Mouse (Mus musculus): Measurements from ENCODE around the gene Tbx21. TPM values are rescaled to one million over a fixed set of nuclear protein-coding genes. Genes with fewer than 3 reads are reported as not detected.
A peak's percentile ranks its signal among the peaks of the same experiment; 100 is the strongest.

Tbx21 gene
- polyA plus RNA-seq, 1 experiment from 2014 or later: 0.21 TPM

GRCm38 (mm10) chr11:97149995-97150410 lies 34.9 kb upstream of the Tbx21 start:
- H3K4me1 ChIP-seq (replicated peaks; ENCODE audit: control insufficient read depth, insufficient read depth, low read length): peaks cover 28% of the 10 kb centered on the region
- H3K9ac ChIP-seq (ENCODE audit: low read length): peak overlapping the region; percentile 85
- 0 out of 2 replicates have a peak, but pooled peaks have one; percentile 6 for ATAC-seq (replicated peaks; ENCODE audit: low FRiP score)
- H3K9me3 ChIP-seq (ENCODE audit: control insufficient read depth, low read length): no peaks in the 10 kb centered on the region
- DNase-seq (ENCODE audit: low spot score): peak; percentile 64
- peak overlapping the region; percentile 76; the same call in 1 of the 2 replicates for H3K27ac ChIP-seq (ENCODE audit: low read depth, low read length)
- peak overlapping the region; percentile 75 for H3K4me2 ChIP-seq (ENCODE audit: low read depth, low read length, severe bottlenecking)
- 7% methylated on average over 14 of the region's 14 CpGs for WGBS
- no peaks in the 10 kb centered on the region for H3K27me3 ChIP-seq (ENCODE audit: control insufficient read depth, insufficient read depth, low read length)
- peak overlapping the region; percentile 75 for H3K4me3 ChIP-seq (ENCODE audit: low read depth, low read length)
- H3K36me3 ChIP-seq (ENCODE audit: control insufficient read depth, insufficient read depth, low read length): no peaks in the 10 kb centered on the region

GRCm38 (mm10) chr11:97149026-97149425 lies 33.9 kb upstream of the Tbx21 start:
- ATAC-seq (replicated peaks; ENCODE audit: low FRiP score) (no peak), DNase-seq (ENCODE audit: low spot score) (no peak)
- Histone ChIP-seq H3K27me3 (ENCODE audit: control insufficient read depth, insufficient read depth, low read length) (no peaks in the 10 kb centered on the region), H3K9me3 (ENCODE audit: control insufficient read depth, low read length) (no peaks in the 10 kb centered on the region), H3K9ac (ENCODE audit: low read length) (no peak overlapping the region), H3K27ac (ENCODE audit: low read depth, low read length) (no peak overlapping the region), H3K36me3 (ENCODE audit: control insufficient read depth, insufficient read depth, low read length) (no peaks in the 10 kb centered on the region), H3K4me3 (ENCODE audit: low read depth, low read length) (no peak overlapping the region), H3K4me1 (replicated peaks; ENCODE audit: control insufficient read depth, insufficient read depth, low read length) (peaks cover 28% of the 10 kb centered on the region), H3K4me2 (ENCODE audit: low read depth, low read length, severe bottlenecking) (peak overlapping the region; percentile 75; the same call in 1 of the 2 replicates)
- WGBS: 20% methylated on average over 8 of the region's 9 CpGs

GRCm38 (mm10) chr11:97148591-97148990 lies 33.5 kb upstream of the Tbx21 start:
- no peak for ATAC-seq (replicated peaks; ENCODE audit: low FRiP score)
- H3K27ac ChIP-seq (ENCODE audit: low read depth, low read length): no peak overlapping the region
- H3K9ac ChIP-seq (ENCODE audit: low read length): no peak overlapping the region
- H3K4me3 ChIP-seq (ENCODE audit: low read depth, low read length): no peak overlapping the region
- no peaks in the 10 kb centered on the region for H3K9me3 ChIP-seq (ENCODE audit: control insufficient read depth, low read length)
- H3K4me1 ChIP-seq (replicated peaks; ENCODE audit: control insufficient read depth, insufficient read depth, low read length): peaks cover 28% of the 10 kb centered on the region
- H3K36me3 ChIP-seq (ENCODE audit: control insufficient read depth, insufficient read depth, low read length): no peaks in the 10 kb centered on the region
- no peaks in the 10 kb centered on the region for H3K27me3 ChIP-seq (ENCODE audit: control insufficient read depth, insufficient read depth, low read length)
- H3K4me2 ChIP-seq (ENCODE audit: low read depth, low read length, severe bottlenecking): no peak overlapping the region
- no peak for DNase-seq (ENCODE audit: low spot score)
- 35% methylated on average over 12 of the region's 12 CpGs for WGBS

GRCm38 (mm10) chr11:97147333-97147732 lies 32.2 kb upstream of the Tbx21 start:
- ATAC-seq (replicated peaks; ENCODE audit: low FRiP score): no peak
- Histone ChIP-seq H3K9me3 (ENCODE audit: control insufficient read depth, low read length) (no peaks in the 10 kb centered on the region), H3K9ac (ENCODE audit: low read length) (no peak overlapping the region), H3K4me2 (ENCODE audit: low read depth, low read length, severe bottlenecking) (no peak overlapping the region), H3K4me1 (replicated peaks; ENCODE audit: control insufficient read depth, insufficient read depth, low read length) (peaks cover 23% of the 10 kb centered on the region), H3K27me3 (ENCODE audit: control insufficient read depth, insufficient read depth, low read length) (no peaks in the 10 kb centered on the region), H3K36me3 (ENCODE audit: control insufficient read depth, insufficient read depth, low read length) (no peaks in the 10 kb centered on the region), H3K4me3 (ENCODE audit: low read depth, low read length) (no peak overlapping the region), H3K27ac (ENCODE audit: low read depth, low read length) (no peak overlapping the region)
- 87% methylated on average over 8 of the region's 8 CpGs for WGBS
- peak; percentile 50 for DNase-seq (ENCODE audit: low spot score)

- Histone ChIP-seq H3K4me1 (replicated peaks; ENCODE audit: control insufficient read depth, insufficient read depth, low read length) (peaks cover 18% of the 10 kb centered on the region), H3K4me2 (ENCODE audit: low read depth, low read length, severe bottlenecking) (no peak overlapping the region), H3K9me3 (ENCODE audit: control insufficient read depth, low read length) (no peaks in the 10 kb centered on the region), H3K27me3 (ENCODE audit: control insufficient read depth, insufficient read depth, low read length) (no peaks in the 10 kb centered on the region), H3K27ac (ENCODE audit: low read depth, low read length) (no peak overlapping the region), H3K4me3 (ENCODE audit: low read depth, low read length) (no peak overlapping the region), H3K9ac (ENCODE audit: low read length) (no peak overlapping the region), H3K36me3 (ENCODE audit: control insufficient read depth, insufficient read depth, low read length) (no peaks in the 10 kb centered on the region)
- WGBS: 11% methylated on average over 8 of the region's 8 CpGs
- no peak for ATAC-seq (replicated peaks; ENCODE audit: low FRiP score)
- DNase-seq (ENCODE audit: low spot score): peak; percentile 91
Measured at GRCm38 (mm10) chr11:97146724-97147123, 31.6 kb upstream of the Tbx21 start.

GRCm38 (mm10) chr11:97145951-97146350 lies 30.8 kb upstream of the Tbx21 start:
- Histone ChIP-seq H3K4me2 (ENCODE audit: low read depth, low read length, severe bottlenecking) (no peak overlapping the region), H3K27ac (ENCODE audit: low read depth, low read length) (no peak overlapping the region), H3K9ac (ENCODE audit: low read length) (no peak overlapping the region), H3K36me3 (ENCODE audit: control insufficient read depth, insufficient read depth, low read length) (no peaks in the 10 kb centered on the region), H3K4me3 (ENCODE audit: low read depth, low read length) (no peak overlapping the region), H3K27me3 (ENCODE audit: control insufficient read depth, insufficient read depth, low read length) (no peaks in the 10 kb centered on the region), H3K9me3 (ENCODE audit: control insufficient read depth, low read length) (no peaks in the 10 kb centered on the region), H3K4me1 (replicated peaks; ENCODE audit: control insufficient read depth, insufficient read depth, low read length) (peaks cover 18% of the 10 kb centered on the region)
- ATAC-seq (replicated peaks; ENCODE audit: low FRiP score): no peak
- 86% methylated on average over 9 of the region's 9 CpGs for WGBS
- DNase-seq (ENCODE audit: low spot score): no peak

- no peak overlapping the region for H3K27ac ChIP-seq (ENCODE audit: low read depth, low read length)
- ATAC-seq (replicated peaks; ENCODE audit: low FRiP score) (no peak), DNase-seq (ENCODE audit: low spot score) (peak; percentile 50)
- H3K4me1 ChIP-seq (replicated peaks; ENCODE audit: control insufficient read depth, insufficient read depth, low read length): peaks cover 18% of the 10 kb centered on the region
- no peaks in the 10 kb centered on the region for H3K36me3 ChIP-seq (ENCODE audit: control insufficient read depth, insufficient read depth, low read length)
- H3K9ac ChIP-seq (ENCODE audit: low read length): no peak overlapping the region
- H3K27me3 ChIP-seq (ENCODE audit: control insufficient read depth, insufficient read depth, low read length): no peaks in the 10 kb centered on the region
- no peak overlapping the region for H3K4me3 ChIP-seq (ENCODE audit: low read depth, low read length)
- H3K4me2 ChIP-seq (ENCODE audit: low read depth, low read length, severe bottlenecking): no peak overlapping the region
- H3K9me3 ChIP-seq (ENCODE audit: control insufficient read depth, low read length): no peaks in the 10 kb centered on the region
- WGBS: 85% methylated on average over 2 of the region's 2 CpGs
Measured at GRCm38 (mm10) chr11:97145320-97145719, 30.2 kb upstream of the Tbx21 start.

- H3K9ac ChIP-seq (ENCODE audit: low read length): no peak overlapping the region
- peaks cover 12% of the 10 kb centered on the region for H3K4me1 ChIP-seq (replicated peaks; ENCODE audit: control insufficient read depth, insufficient read depth, low read length)
- no peaks in the 10 kb centered on the region for H3K36me3 ChIP-seq (ENCODE audit: control insufficient read depth, insufficient read depth, low read length)
- no peaks in the 10 kb centered on the region for H3K9me3 ChIP-seq (ENCODE audit: control insufficient read depth, low read length)
- ATAC-seq (replicated peaks; ENCODE audit: low FRiP score) (no peak), DNase-seq (ENCODE audit: low spot score) (no peak)
- WGBS: 78% methylated on average over 9 of the region's 9 CpGs
- no peak overlapping the region for H3K4me3 ChIP-seq (ENCODE audit: low read depth, low read length)
- peaks cover 9% of the 10 kb centered on the region; the same call in 1 of the 2 replicates for H3K27me3 ChIP-seq (ENCODE audit: control insufficient read depth, insufficient read depth, low read length)
- no peak overlapping the region for H3K4me2 ChIP-seq (ENCODE audit: low read depth, low read length, severe bottlenecking)
- H3K27ac ChIP-seq (ENCODE audit: low read depth, low read length): no peak overlapping the region
Measured at GRCm38 (mm10) chr11:97143196-97143900, 28.2 kb upstream of the Tbx21 start.

GRCm38 (mm10) chr11:97142159-97142608 lies 27.1 kb upstream of the Tbx21 start:
- H3K4me1 ChIP-seq (replicated peaks; ENCODE audit: control insufficient read depth, insufficient read depth, low read length): peaks cover 19% of the 10 kb centered on the region
- no peaks in the 10 kb centered on the region; the same call in 1 of the 2 replicates for H3K36me3 ChIP-seq (ENCODE audit: control insufficient read depth, insufficient read depth, low read length)
- 72% methylated on average over 8 of the region's 8 CpGs for WGBS
- H3K9ac ChIP-seq (ENCODE audit: low read length): no peak overlapping the region
- no peak overlapping the region for H3K27ac ChIP-seq (ENCODE audit: low read depth, low read length)
- no peaks in the 10 kb centered on the region for H3K9me3 ChIP-seq (ENCODE audit: control insufficient read depth, low read length)
- H3K4me2 ChIP-seq (ENCODE audit: low read depth, low read length, severe bottlenecking): no peak overlapping the region
- peaks cover 13% of the 10 kb centered on the region; the same call in 1 of the 2 replicates for H3K27me3 ChIP-seq (ENCODE audit: control insufficient read depth, insufficient read depth, low read length)
- H3K4me3 ChIP-seq (ENCODE audit: low read depth, low read length): no peak overlapping the region
- ATAC-seq (replicated peaks; ENCODE audit: low FRiP score) (no peak), DNase-seq (ENCODE audit: low spot score) (no peak)

Measured in forebrain, embryonic 11.5 days (tissue).